Mouse (Mus musculus) layer of hippocampus, adult 11-12 months (tissue): ENCODE measurements around the gene Tnfsfm13.
A peak's percentile ranks its signal among the peaks of the same experiment; 100 is the strongest.

Experiments
- DNase-seq: peaks from one replicate; pipeline ENCODE4 v3.0.0; 2022; ENCODE audit warnings: low spot score

The Tnfsfm13 gene

GRCm38 (mm10) chr11:69653399-69653798, 42.5 kb downstream of the Tnfsfm13 start:
- DNase-seq = no peak

- DNase-seq = no peak
Observed at GRCm38 (mm10) chr11:69645860-69646259, 50.0 kb downstream of the Tnfsfm13 start.

DNA sequence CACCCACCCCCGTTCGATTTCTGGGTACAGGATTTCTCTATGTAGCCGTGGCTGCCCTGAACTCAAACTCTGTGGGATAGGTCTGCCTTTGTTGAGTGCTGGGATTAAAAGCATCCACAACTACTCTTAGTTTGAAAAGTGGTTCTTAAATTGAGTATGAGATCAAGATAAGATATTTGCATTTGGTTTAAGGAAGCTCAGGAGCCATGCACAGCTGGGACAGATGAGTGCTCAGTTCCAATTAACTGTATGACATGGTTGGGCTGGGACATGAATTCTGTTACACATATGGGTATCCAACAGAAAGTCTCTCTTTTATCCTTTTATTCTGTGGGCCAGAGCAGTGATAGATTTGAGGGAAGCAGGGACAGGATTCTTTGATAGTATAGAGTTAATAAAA, 60.4 kb downstream of the Tnfsfm13 start:
- DNase-seq = no peak

DNA sequence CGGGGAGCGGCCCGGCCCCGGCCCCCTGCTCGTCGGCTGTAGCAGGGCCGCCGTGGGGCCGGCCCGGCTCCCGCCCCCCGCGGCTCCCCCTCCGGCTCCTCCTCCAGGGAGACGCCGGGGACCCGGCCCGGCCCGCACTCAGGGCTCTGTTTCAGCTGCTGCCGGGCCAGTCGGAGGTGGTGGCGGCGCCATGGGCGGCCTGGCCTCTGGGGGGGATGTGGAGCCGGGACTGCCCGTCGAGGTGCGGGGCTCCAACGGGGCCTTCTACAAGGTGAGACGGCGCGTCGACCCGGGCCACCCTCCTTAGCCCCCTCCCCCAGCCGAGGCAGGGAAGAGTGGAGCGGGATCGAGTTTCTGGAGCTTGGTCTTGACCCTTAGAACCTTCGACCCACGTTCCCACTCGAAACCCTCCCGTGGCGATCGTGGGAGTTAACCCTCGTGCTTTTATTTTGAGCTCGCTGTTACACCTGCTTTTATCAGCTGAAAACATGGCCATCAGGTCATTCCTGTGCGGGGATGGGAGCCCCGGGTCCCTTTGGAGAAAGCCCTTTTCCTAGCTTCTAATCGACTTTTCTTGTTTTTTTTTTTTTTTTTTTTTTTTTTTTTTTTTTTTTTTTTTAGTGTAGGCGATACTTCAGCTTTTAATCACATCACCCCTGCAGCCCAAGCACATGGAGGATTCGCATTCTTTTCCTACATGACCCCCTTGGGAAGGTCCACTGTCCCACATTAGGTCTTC, 62.6 kb downstream of the Tnfsfm13 start:
- DNase-seq = peak; percentile 46
